In the genomic region with DNA sequence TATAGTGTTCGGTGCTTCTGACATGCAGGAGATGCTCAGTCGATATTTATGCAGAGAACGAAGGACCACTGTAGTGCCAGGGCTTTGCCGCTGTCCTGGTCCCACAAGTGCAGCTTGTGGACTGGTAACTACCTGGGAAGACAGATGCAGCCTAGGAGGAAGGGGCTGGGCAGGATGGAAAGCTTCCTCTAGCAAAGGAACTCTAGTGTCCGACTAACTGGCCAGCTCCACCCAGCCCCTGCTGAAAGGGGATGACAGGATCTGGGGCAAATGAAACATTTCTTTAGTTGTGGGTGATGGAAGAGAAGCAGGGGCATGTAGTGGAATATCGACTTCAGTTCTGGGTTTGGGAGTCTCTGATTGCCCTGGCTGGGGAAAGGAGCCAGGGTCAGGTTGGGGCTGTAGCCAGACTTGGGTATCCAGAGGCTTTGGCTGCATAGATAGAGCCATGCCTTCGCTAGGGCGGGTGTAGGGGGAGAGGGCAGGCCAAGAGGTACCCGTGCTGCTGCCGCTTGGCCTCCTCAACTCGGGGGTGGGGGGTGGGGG, we compare ENCODE assay signal across 9 mouse cellular contexts. TPM values are rescaled to one million over a fixed set of nuclear protein-coding genes. Genes with fewer than 3 reads are reported as not detected.
DNase-seq lines count a peak whose midpoint lies in the region; ATAC-seq lines count a peak whose summit lies in the region.
"Had no signal": no experiment of that assay in that cellular context is flagged by ENCODE, and none has a peak within 500 bp of the region (broad histone marks: within the 10 kb centered on the region; RNA-seq: fewer than 3 reads in every experiment).

No protein-coding gene starts in this region.

- H3K4me2 ChIP-seq in hindbrain, embryonic 13.5 days = peak overlapping the region; percentile 96
- peak overlapping the region; percentile 70 for H3K4me2 ChIP-seq in midbrain, embryonic 16.5 days (ENCODE audit: low read length)

- no peaks in the 10 kb centered on the region for H3K36me3 ChIP-seq in heart, embryonic 10.5 days
- no peaks in the 10 kb centered on the region for H3K36me3 ChIP-seq in hindbrain, embryonic 13.5 days
- no peaks in the 10 kb centered on the region for H3K36me3 ChIP-seq in midbrain, embryonic 16.5 days (ENCODE audit: control insufficient read depth, insufficient read depth, low read length)

- DNase-seq in heart, embryonic 10.5 days (ENCODE audit: low spot score) = no peak
- no peak for DNase-seq in heart, adult 9 months (ENCODE audit: low spot score in 2 of 2)
- no peak for DNase-seq in spleen, postnatal 36 days (ENCODE audit: low spot score in 2 of 2)
- no peak for DNase-seq in left cerebral cortex, postnatal 4 days
- no peak for DNase-seq in kidney, postnatal 4 days

- no peaks in the 10 kb centered on the region for H3K9me3 ChIP-seq in heart, embryonic 10.5 days
- no peaks in the 10 kb centered on the region for H3K9me3 ChIP-seq in hindbrain, embryonic 13.5 days
- H3K9me3 ChIP-seq in midbrain, embryonic 16.5 days (replicated peaks; ENCODE audit: control insufficient read depth, low read length, poor library complexity, severe bottlenecking) = no peaks in the 10 kb centered on the region

- intact Hi-C loops in left cerebral cortex, postnatal 4 days (cut with DNase I) = no loop called here

- peaks cover 82% of the 10 kb centered on the region for H3K27me3 ChIP-seq in heart, embryonic 10.5 days (ENCODE audit: insufficient read depth, poor library complexity, severe bottlenecking)
- peaks cover 49% of the 10 kb centered on the region for H3K27me3 ChIP-seq in hindbrain, embryonic 13.5 days
- no peaks in the 10 kb centered on the region for H3K27me3 ChIP-seq in midbrain, embryonic 16.5 days (ENCODE audit: control insufficient read depth, insufficient read depth, low read depth, low read length)

- H3K4me3 ChIP-seq in heart, embryonic 10.5 days = peak overlapping the region; percentile 78
- H3K4me3 ChIP-seq in brown adipose tissue, adult 24 weeks (ENCODE audit: insufficient read depth, low read depth, low read length) = peak overlapping the region; percentile 23; the same call in 1 of the 2 replicates
- peak overlapping the region; percentile 77 for H3K4me3 ChIP-seq in hindbrain, embryonic 13.5 days
- H3K4me3 ChIP-seq in midbrain, embryonic 16.5 days (ENCODE audit: low read depth, low read length) = peak overlapping the region; percentile 71

- peaks cover 34% of the 10 kb centered on the region for H3K4me1 ChIP-seq in heart, embryonic 10.5 days
- peaks cover 20% of the 10 kb centered on the region for H3K4me1 ChIP-seq in brown adipose tissue, adult 24 weeks (ENCODE audit: control insufficient read depth, insufficient read depth, insufficient read length, low read length)
- H3K4me1 ChIP-seq in hindbrain, embryonic 13.5 days (replicated peaks) = peaks cover 49% of the 10 kb centered on the region
- peaks cover 39% of the 10 kb centered on the region for H3K4me1 ChIP-seq in midbrain, embryonic 16.5 days (ENCODE audit: control insufficient read depth, insufficient read depth, low read length)

- peak overlapping the region; percentile 88 for H3K9ac ChIP-seq in hindbrain, embryonic 13.5 days
- H3K9ac ChIP-seq in midbrain, embryonic 16.5 days (ENCODE audit: low read depth, low read length) = peak overlapping the region; percentile 94
- H3K9ac ChIP-seq: liver, embryonic 14.5 days had no signal

- WGBS in heart, embryonic 10.5 days = 28% methylated on average over 11 of the region's 11 CpGs
- WGBS in hindbrain, embryonic 13.5 days = 25% methylated on average over 11 of the region's 11 CpGs
- WGBS in midbrain, embryonic 16.5 days = 21% methylated on average over 10 of the region's 11 CpGs

- peak overlapping the region; percentile 79 for H3K27ac ChIP-seq in heart, embryonic 10.5 days
- H3K27ac ChIP-seq in brown adipose tissue, adult 24 weeks (replicated peaks; ENCODE audit: low read depth, low read length) = no peak overlapping the region
- H3K27ac ChIP-seq in hindbrain, embryonic 13.5 days = peak overlapping the region; percentile 81
- peak overlapping the region; percentile 83 for H3K27ac ChIP-seq in midbrain, embryonic 16.5 days (ENCODE audit: low read length)
- H3K27ac ChIP-seq: liver, embryonic 14.5 days had no signal

- peak; percentile 44; the same call in 1 of the 2 replicates for ATAC-seq in hindbrain, embryonic 13.5 days (ENCODE audit: low FRiP score)
- peak; percentile 51 for ATAC-seq in midbrain, embryonic 16.5 days

RNA-seq across cellular contexts. Expression of gene Chst1, which starts 0.5 kb away (rescaled TPM):
- polyA plus RNA-seq in heart, embryonic 10.5 days (2016; fragmentation: Nextera tagmentation; extraction: Ambion mirVana) = 0.84 and 2.0 TPM in 2 replicates
- polyA plus RNA-seq in brown adipose tissue, adult 24 weeks (2012; ENCODE audit: insufficient read depth, insufficient read length, missing spikeins) = 6.7 and 7.8 TPM in 2 replicates
- polyA plus RNA-seq in hindbrain, embryonic 13.5 days (2015; fragmentation: Nextera tagmentation; extraction: Ambion mirVana) = 13.6 and 14.6 TPM in 2 replicates
- polyA plus RNA-seq in midbrain, embryonic 16.5 days (2015; fragmentation: Nextera tagmentation; extraction: Ambion mirVana) = 51.2 and 54.6 TPM in 2 replicates
- total RNA-seq in left cerebral cortex, postnatal 4 days (2021) = 10 to 100 TPM; 68.4 to 80.7 TPM

Comparison
In these comparisons a context has a peak if more than half of its experiments do, and no peak if none do; other contexts are left out.
1. H3K4me3 ChIP-seq: peak in every context shown above with its lines; median percentile 78 in heart, embryonic 10.5 days; 77 in hindbrain, embryonic 13.5 days; 71 in midbrain, embryonic 16.5 days; 23 in brown adipose tissue, adult 24 weeks.